Mouse (Mus musculus): ENCODE measurements around the gene Zfp385a. TPM values are rescaled to one million over a fixed set of nuclear protein-coding genes. Genes with fewer than 3 reads are reported as not detected.
A peak's percentile ranks its signal among the peaks of the same experiment; 100 is the strongest.

The Zfp385a gene
- polyA plus RNA-seq, 1 experiment from 2014 or later = 14.5 TPM

GRCm38 (mm10) chr15:103371741-103372140 is 31.8 kb upstream of the Zfp385a start:
- Histone ChIP-seq H3K9ac (no peak overlapping the region), H3K27ac (no peak overlapping the region), H3K4me2 (replicated peaks) (no peak overlapping the region), H3K4me3 (no peak overlapping the region), H3K9me3 (no peaks in the 10 kb centered on the region), H3K27me3 (0 out of 2 replicates have a peak, but pooled peaks cover 4% of the 10 kb centered on the region), H3K4me1 (peaks cover 25% of the 10 kb centered on the region), H3K36me3 (no peaks in the 10 kb centered on the region)
- 74% methylated on average over 1 of the region's 1 CpGs for WGBS
- no peak for ATAC-seq (ENCODE audit: insufficient number of reproducible peaks, insufficient read depth, low FRiP score, low TSS enrichment)

DNA sequence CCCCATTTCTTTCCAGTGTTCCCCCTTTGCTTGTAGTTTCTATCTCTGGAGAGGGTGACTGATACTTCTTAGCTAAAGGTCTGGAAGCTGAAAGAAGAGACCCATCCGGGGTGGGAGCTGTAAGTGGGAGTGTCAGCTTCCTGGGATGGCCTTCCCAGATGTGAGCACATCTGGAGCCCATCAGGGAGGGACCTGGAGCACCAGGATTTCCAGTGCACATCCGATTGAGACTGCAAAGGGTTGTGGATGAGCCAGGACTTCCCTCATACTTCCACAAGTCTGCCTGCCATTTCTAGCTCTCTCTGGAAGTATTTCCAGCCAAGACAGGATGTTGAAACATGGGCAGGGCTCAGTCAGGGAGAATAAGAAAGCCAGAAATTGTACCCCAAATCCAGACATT is 31.3 kb upstream of the Zfp385a start:
- H3K4me1 ChIP-seq = peaks cover 23% of the 10 kb centered on the region
- no peak overlapping the region for H3K4me3 ChIP-seq
- 0 out of 2 replicates have a peak overlapping the region, but pooled peaks have one; percentile 32 for H3K27ac ChIP-seq
- H3K36me3 ChIP-seq = no peaks in the 10 kb centered on the region
- 22% methylated on average over 2 of the region's 2 CpGs for WGBS
- H3K9ac ChIP-seq = no peak overlapping the region
- ATAC-seq (ENCODE audit: insufficient number of reproducible peaks, insufficient read depth, low FRiP score, low TSS enrichment) = no peak
- 0 out of 2 replicates have a peak, but pooled peaks cover 4% of the 10 kb centered on the region for H3K27me3 ChIP-seq
- no peak overlapping the region for H3K4me2 ChIP-seq (replicated peaks)
- H3K9me3 ChIP-seq = no peaks in the 10 kb centered on the region

DNA sequence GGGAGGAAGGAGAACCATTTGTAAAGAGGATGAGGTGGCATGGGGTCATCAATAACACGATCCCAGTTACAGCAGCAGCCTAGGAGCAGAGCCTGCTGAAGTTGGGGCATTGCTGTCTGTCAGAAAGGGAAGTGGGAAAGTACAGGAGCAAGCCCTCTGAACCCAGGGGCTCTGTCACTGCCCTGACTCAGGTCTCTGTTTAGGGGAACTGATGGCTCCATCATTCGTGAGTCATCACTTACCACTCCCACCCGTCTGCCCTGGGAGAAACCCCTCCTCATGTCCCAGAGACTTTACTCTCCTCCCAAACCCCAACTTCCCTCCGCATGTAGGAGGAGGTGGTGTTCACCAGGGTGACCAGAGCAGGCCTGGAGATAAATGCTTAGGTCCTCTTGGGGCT is 30.6 kb upstream of the Zfp385a start:
- 45% methylated on average over 4 of the region's 4 CpGs for WGBS

DNA sequence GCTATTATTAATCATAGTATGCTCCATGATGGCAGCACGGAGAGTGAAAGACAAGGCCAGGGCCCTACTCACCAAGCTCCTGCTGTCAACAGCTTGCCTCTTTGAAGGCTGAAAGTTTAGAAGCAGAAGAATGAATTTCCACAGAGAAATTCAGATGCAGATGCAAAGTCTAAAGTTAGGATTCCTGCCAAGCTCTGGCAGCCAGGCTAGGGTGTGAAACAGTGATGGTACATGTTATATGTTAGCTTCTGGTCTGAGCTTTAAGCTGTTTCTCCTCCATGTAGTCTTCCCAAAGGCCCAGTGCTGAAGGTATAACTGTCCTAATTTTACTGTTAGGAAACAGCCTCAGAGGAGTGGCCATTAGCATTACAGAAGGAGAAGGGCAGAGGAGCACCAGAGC is 29.2 kb upstream of the Zfp385a start:
- Histone ChIP-seq H3K36me3 (no peaks in the 10 kb centered on the region), H3K9me3 (no peaks in the 10 kb centered on the region), H3K27ac (no peak overlapping the region), H3K4me1 (peaks cover 32% of the 10 kb centered on the region), H3K4me2 (replicated peaks) (no peak overlapping the region), H3K9ac (no peak overlapping the region), H3K4me3 (no peak overlapping the region), H3K27me3 (0 out of 2 replicates have a peak, but pooled peaks cover 4% of the 10 kb centered on the region)
- WGBS = 66% methylated on average over 1 of the region's 1 CpGs
- no peak for ATAC-seq (ENCODE audit: insufficient number of reproducible peaks, insufficient read depth, low FRiP score, low TSS enrichment)

More for the DNA sequence above, 30.6 kb upstream of the Zfp385a start:
- Histone ChIP-seq H3K9ac (no peak overlapping the region), H3K4me2 (replicated peaks) (no peak overlapping the region), H3K4me3 (no peak overlapping the region), H3K27ac (no peak overlapping the region; the same call in 1 of the 2 replicates), H3K27me3 (0 out of 2 replicates have a peak, but pooled peaks cover 4% of the 10 kb centered on the region), H3K36me3 (no peaks in the 10 kb centered on the region), H3K9me3 (no peaks in the 10 kb centered on the region), H3K4me1 (peaks cover 23% of the 10 kb centered on the region)
- ATAC-seq (ENCODE audit: insufficient number of reproducible peaks, insufficient read depth, low FRiP score, low TSS enrichment) = no peak

GRCm38 (mm10) chr15:103368179-103368940 is 28.5 kb upstream of the Zfp385a start:
- Histone ChIP-seq H3K27me3 (0 out of 2 replicates have a peak, but pooled peaks cover 4% of the 10 kb centered on the region), H3K9me3 (no peaks in the 10 kb centered on the region), H3K4me1 (peaks cover 35% of the 10 kb centered on the region), H3K27ac (no peak overlapping the region), H3K4me2 (replicated peaks) (no peak overlapping the region), H3K36me3 (no peaks in the 10 kb centered on the region), H3K9ac (no peak overlapping the region), H3K4me3 (no peak overlapping the region)
- WGBS = 78% methylated on average over 4 of the region's 4 CpGs
- ATAC-seq (ENCODE audit: insufficient number of reproducible peaks, insufficient read depth, low FRiP score, low TSS enrichment) = no peak

DNA sequence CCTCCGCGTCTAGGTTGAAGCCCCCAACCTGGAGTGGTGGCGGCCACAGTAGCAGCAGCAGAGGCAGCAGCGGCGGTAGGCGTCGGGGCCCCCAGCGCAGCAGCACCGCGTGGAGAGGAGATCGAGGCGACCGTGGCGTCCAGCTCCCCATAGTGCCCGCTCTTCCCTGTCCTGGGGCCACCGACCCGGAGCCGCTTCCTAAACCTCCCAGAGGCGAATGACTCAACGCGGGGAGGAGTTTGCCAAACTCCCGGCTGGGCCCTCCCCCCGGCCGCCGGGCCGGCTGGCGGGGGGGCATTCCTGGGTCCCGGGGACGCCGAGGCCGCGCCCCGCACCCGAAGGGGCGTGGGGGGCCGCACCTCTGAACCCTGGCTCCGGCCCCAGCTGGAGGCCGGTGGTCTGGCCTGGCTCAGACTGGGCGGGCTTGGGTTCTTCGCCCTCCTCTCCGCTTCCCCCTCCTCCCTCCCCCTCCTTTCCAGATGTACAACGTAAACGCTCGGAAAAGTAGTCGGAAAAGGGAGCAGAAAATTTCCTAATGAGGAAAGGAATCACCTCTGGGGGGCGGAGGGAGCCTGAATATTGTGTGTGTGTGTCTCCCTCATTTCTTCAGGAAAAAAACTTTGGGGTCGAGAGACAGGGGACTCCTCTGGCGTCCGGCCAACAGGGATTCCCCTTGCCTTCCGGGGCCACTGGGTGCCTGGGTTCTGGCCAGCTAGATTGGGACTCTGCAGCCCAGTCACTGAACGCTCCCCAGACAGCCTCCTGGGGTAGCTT is 26.7 kb upstream of the Zfp385a start, which contains the start of gene Itga5:
Gene Itga5, minus strand, starts transcription at position 388 of the 774 bp plus-strand sequence.
- Histone ChIP-seq H3K4me3 (peak within 1 kb of the TSS; percentile 95), H3K9ac (peak within 1 kb of the TSS; percentile 93), H3K4me1 (peaks cover 30% of the 10 kb centered on the region), H3K9me3 (no peaks in the 10 kb centered on the region), H3K4me2 (replicated peaks) (peak within 1 kb of the TSS; percentile 67), H3K27ac (peak within 1 kb of the TSS; percentile 91), H3K27me3 (0 out of 2 replicates have a peak, but pooled peaks cover 4% of the 10 kb centered on the region), H3K36me3 (no peaks in the 10 kb centered on the region)
- WGBS = under 1% methylated on average over 50 of the region's 51 CpGs
- peak; percentile 62 for ATAC-seq (ENCODE audit: insufficient number of reproducible peaks, insufficient read depth, low FRiP score, low TSS enrichment)

DNA sequence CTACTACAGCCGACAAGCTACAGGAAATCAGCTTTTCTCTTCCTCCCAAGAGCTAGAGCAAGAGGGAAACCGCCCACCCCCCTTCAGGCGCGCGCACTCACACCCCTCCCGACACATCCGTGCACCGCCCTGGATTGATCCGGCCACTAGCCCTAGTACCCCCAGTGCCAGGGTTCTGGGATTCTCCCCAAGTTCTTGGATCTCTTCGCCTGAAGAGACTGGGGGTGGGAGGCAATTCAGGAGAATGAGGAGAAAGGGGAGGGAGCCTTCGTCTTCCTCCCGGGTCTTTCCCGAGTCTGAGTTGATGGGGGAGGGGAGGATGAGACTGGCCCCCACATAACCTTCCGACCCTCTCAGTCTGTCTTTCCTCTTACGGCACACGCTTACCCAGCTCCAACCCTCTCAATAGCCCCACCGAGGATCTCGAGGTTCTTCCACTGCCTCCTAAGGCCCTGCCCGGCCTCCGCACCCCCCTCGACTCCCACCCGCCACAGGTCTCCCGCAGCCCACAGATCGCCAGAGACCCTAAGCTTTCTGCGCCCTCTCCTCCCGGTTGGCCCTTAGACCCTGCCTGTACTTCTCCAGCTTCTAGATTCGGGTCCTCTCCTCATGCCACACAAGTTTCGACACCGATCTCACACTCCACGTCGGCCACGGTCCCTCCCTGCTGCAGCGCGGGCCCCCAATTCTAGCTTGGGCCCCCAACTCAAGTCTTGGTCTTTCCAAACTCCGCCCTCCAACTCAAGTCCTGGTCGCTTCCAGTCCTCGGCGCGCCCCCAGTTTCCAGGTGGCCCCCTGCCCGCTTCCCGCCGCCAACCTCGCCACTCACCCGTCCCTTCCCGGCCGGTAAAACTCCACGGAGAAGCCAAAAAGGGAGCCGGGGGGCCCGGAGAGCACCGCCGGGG is 25.8 kb upstream of the Zfp385a start:
- ATAC-seq (ENCODE audit: insufficient number of reproducible peaks, insufficient read depth, low FRiP score, low TSS enrichment) = 0 out of 2 replicates have a peak, but pooled peaks have one; percentile 32
- Histone ChIP-seq H3K27me3 (0 out of 2 replicates have a peak, but pooled peaks cover 4% of the 10 kb centered on the region), H3K36me3 (no peaks in the 10 kb centered on the region), H3K9ac (peak overlapping the region; percentile 93), H3K4me2 (replicated peaks) (peak overlapping the region; percentile 67), H3K4me1 (peaks cover 24% of the 10 kb centered on the region), H3K4me3 (peak overlapping the region; percentile 95), H3K9me3 (no peaks in the 10 kb centered on the region), H3K27ac (peak overlapping the region; percentile 91)
- WGBS = under 1% methylated on average over 48 of the region's 51 CpGs

DNA sequence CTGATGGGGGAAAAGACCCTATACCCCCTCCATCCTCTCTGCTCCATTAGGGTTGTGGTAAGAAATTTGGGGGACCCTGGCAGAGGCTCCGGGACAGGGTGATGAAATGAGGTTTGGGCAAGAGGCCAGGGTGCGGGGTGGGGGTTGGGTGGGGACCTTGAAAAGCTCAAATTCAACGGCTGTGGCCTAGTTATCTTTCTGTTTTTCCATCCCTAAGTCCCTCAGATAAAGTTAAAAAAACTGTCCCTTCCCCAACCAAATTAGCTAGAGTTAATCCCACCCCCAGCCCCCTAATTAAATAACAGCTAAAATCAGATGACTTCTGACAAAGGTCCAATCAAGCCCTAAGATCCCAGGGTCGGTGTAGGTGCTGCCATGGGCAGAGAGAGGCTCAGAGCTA is 24.9 kb upstream of the Zfp385a start:
- Histone ChIP-seq H3K9ac (peak overlapping the region; percentile 93), H3K36me3 (no peaks in the 10 kb centered on the region), H3K27ac (peak overlapping the region; percentile 17; the same call in 1 of the 2 replicates), H3K9me3 (no peaks in the 10 kb centered on the region), H3K27me3 (0 out of 2 replicates have a peak, but pooled peaks cover 4% of the 10 kb centered on the region), H3K4me1 (peaks cover 24% of the 10 kb centered on the region), H3K4me3 (peak overlapping the region; percentile 95), H3K4me2 (replicated peaks) (peak overlapping the region; percentile 67)
- no peak for ATAC-seq (ENCODE audit: insufficient number of reproducible peaks, insufficient read depth, low FRiP score, low TSS enrichment)
- WGBS = 48% methylated on average over 4 of the region's 4 CpGs

DNA sequence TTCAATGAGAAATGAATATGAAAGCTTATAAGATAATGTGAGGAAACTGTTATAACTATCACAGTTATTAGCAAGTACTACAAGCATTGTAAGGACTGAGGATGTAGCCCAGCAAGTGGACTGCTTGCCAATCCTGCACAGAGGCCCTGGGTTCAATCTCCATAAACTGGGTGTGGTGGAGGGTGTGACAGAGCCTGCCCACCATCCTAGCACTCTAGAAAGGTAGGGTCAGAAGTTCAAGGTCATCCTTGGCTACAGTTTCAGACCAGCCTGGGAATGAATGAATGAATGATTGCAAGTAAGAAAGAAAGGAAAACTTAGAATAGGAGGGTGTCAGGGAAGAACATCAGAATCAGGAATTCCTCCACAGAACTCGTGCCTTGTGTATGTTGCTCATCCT is 23.9 kb upstream of the Zfp385a start:
- Histone ChIP-seq H3K27me3 (0 out of 2 replicates have a peak, but pooled peaks cover 4% of the 10 kb centered on the region), H3K36me3 (no peaks in the 10 kb centered on the region), H3K9me3 (no peaks in the 10 kb centered on the region), H3K9ac (no peak overlapping the region), H3K4me1 (peaks cover 32% of the 10 kb centered on the region), H3K27ac (no peak overlapping the region), H3K4me3 (no peak overlapping the region), H3K4me2 (replicated peaks) (no peak overlapping the region)
- WGBS = 52% methylated on average over 1 of the region's 1 CpGs
- no peak for ATAC-seq (ENCODE audit: insufficient number of reproducible peaks, insufficient read depth, low FRiP score, low TSS enrichment)

DNA sequence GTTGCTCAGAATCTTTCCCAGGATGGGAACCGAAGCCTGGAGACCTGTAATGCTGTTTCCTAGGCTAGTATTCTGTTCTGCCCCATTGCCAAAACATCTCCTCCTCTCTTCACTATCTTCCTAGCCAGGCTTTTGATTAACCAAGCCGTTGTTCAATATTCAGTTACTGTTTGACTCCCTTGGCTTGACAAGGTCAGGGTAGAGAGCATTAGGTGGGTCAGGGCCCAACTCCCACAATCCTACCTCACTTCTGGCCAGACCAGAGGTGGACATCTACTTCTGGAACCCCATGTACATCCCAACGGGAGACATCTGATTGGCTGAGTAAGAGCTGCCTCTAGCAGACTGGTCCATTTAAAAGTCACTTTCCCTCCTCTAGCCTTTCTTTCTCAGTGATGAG is 23.1 kb upstream of the Zfp385a start:
- no peak for ATAC-seq (ENCODE audit: insufficient number of reproducible peaks, insufficient read depth, low FRiP score, low TSS enrichment)
- Histone ChIP-seq H3K4me1 (peaks cover 41% of the 10 kb centered on the region), H3K9ac (no peak overlapping the region), H3K27ac (no peak overlapping the region), H3K4me2 (replicated peaks) (no peak overlapping the region), H3K4me3 (no peak overlapping the region), H3K9me3 (no peaks in the 10 kb centered on the region), H3K27me3 (no peaks in the 10 kb centered on the region), H3K36me3 (no peaks in the 10 kb centered on the region)
- WGBS = 90% methylated on average over 3 of the region's 3 CpGs

DNA sequence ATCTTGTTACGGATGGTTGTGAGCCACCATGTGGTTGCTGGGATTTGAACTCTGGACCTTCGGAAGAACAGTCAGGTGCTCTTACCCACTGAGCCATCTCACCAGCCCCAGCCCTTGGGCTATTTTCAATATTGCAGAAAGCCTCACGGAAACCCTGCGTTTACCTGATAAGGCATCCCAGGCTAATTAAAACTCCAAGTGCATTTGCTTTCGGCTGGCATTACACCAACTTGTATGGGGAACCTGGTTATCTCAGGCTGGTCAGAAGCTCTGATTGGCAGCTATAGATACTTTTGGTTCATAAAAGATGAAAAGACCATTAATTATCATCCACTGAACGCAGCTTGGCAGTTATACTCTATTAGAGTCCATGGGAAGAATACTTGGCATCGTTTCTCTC is 22.4 kb upstream of the Zfp385a start:
- no peak for ATAC-seq (ENCODE audit: insufficient number of reproducible peaks, insufficient read depth, low FRiP score, low TSS enrichment)
- H3K27ac ChIP-seq = no peak overlapping the region
- 89% methylated on average over 6 of the region's 7 CpGs for WGBS
- H3K4me1 ChIP-seq = peaks cover 39% of the 10 kb centered on the region
- H3K4me3 ChIP-seq = no peak overlapping the region
- no peak overlapping the region for H3K9ac ChIP-seq
- no peaks in the 10 kb centered on the region for H3K27me3 ChIP-seq
- no peaks in the 10 kb centered on the region for H3K9me3 ChIP-seq
- H3K4me2 ChIP-seq (replicated peaks) = no peak overlapping the region
- 0 out of 2 replicates have a peak, but pooled peaks cover 2% of the 10 kb centered on the region for H3K36me3 ChIP-seq
